Mouse (Mus musculus) CH12.LX (cell line): Measurements from ENCODE around the gene 1700018B08Rik.
A peak's percentile ranks its signal among the peaks of the same experiment; 100 is the strongest.

Experiments
- CTCF ChIP-seq, 2 experiments: IDR thresholded peaks in 1 of 2; conservative IDR thresholded peaks in 1 of 2; 2 replicates each; pipeline ENCODE4 v1.5.1; 2011 to 2012; ENCODE audit warnings: low read depth in 2 of 2, low read length in 2 of 2, improper control_type of control experiment in 1 of 2, inconsistent platforms in 1 of 2, mild to moderate bottlenecking in 1 of 2, moderate library complexity in 1 of 2
- E2F4 ChIP-seq: IDR thresholded peaks from 2 replicates; pipeline ENCODE4 v1.6.1; 2011; ENCODE audit warnings: low read depth, low read length, improper control_type of control experiment; ENCODE audit not compliant: insufficient replicate concordance
- POLR2A ChIP-seq: IDR thresholded peaks from 2 replicates; pipeline ENCODE4 v1.6.1; 2011; ENCODE audit warnings: low read depth, mild to moderate bottlenecking, improper control_type of control experiment, low read length

GRCm38 (mm10) chr8:121513429-121513828, 30.7 kb downstream of the 1700018B08Rik start:
- TF ChIP-seq CTCF (conservative IDR thresholded peaks at IDR 0.05 in 1 of 2, IDR thresholded peaks at IDR 0.05 in 1 of 2; ENCODE audit: low read depth in 2 of 2, low read length in 2 of 2) (peak; percentile 75 to 97), POLR2A (no peak), E2F4 (no peak)
